Mouse (Mus musculus) urinary bladder, adult 18-20 months (tissue): ENCODE results near the gene Klra8.
"Not testable (repeated sequence)": the region's sequence is repeated elsewhere in the genome, so short reads cannot be mapped to it uniquely, and the experiment has no call there.

ENCODE experiments used
- DNase-seq, 2 experiments: peaks; one replicate each; pipeline ENCODE4 v3.0.0; 2022; ENCODE audit warnings: low spot score in 2 of 2, mixed read lengths in 2 of 2

The Klra8 gene

GRCm38 (mm10) chr6:130129798-130130197 is at the start of gene Klra8:
Klra8 (minus strand) TSS chr6:130129898.
- not testable (repeated sequence) for DNase-seq

- no peak for DNase-seq
Measured at GRCm38 (mm10) chr6:130110485-130110884, 19.2 kb downstream of the Klra8 start.

GRCm38 (mm10) chr6:130102743-130103142 is 27.0 kb downstream of the Klra8 start:
- DNase-seq, result not testable (repeated sequence)

- no peak for DNase-seq
Measured at GRCm38 (mm10) chr6:130092336-130092948, 37.3 kb downstream of the Klra8 start.

GRCm38 (mm10) chr6:130067171-130067570 is 62.5 kb downstream of the Klra8 start, which contains the start of gene Klra4:
Klra4 (minus strand) TSS chr6:130067271.
- DNase-seq, result not testable (repeated sequence)
